Comparison of ENCODE assay signal across 22 mouse cellular contexts in the genomic region with DNA sequence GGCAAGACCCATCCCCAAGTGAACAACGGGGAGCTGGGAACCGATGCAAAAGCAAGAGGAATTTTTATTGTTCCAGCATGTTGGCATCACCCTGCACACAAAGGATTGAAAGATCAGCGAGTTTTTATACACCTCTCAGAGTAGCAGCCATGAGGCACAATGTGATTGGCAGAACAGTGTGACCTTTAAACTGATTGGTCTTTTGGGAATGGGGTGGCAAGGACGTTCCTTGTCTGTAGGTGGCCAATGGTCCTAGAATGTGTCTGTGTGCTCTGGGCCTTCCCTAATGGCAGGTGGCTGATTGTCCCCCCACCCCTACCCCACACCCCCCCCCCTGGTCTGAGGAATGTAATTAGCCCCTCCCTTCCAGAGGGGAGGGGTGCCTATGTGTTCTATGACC. TPM values are rescaled to one million over a fixed set of nuclear protein-coding genes. Genes with fewer than 3 reads are reported as not detected.
"Had no signal": no experiment of that assay in that cellular context is flagged by ENCODE, and none has a peak within 500 bp of the region (broad histone marks: within the 10 kb centered on the region; RNA-seq: fewer than 3 reads in every experiment).

No protein-coding gene starts in this region.

- H3K36me3 ChIP-seq: neural tube, embryonic 13.5 days; neural tube, embryonic 15.5 days; stomach, embryonic 15.5 days had no signal

- H3K9ac ChIP-seq: neural tube, embryonic 13.5 days; neural tube, embryonic 15.5 days; stomach, embryonic 15.5 days had no signal

- H3K9me3 ChIP-seq: neural tube, embryonic 13.5 days; neural tube, embryonic 15.5 days; stomach, embryonic 15.5 days had no signal

- DNase-seq: retina, postnatal 1 day; right cerebral cortex, adult 18-20 months; right cerebral cortex, postnatal 14 days; right cerebral cortex, postnatal 25 days; right cerebral cortex, postnatal 4 days; spleen, adult 18-20 months; thymus, adult 18-20 months; thymus, adult 2 months; thymus, postnatal 14 days; thymus, postnatal 25 days; thymus, postnatal 36 days; thymus, postnatal 4 days had no signal

- H3K27ac ChIP-seq: neural tube, embryonic 13.5 days; neural tube, embryonic 15.5 days; stomach, embryonic 15.5 days; stomach, postnatal 0 days had no signal

- H3K4me3 ChIP-seq: neural tube, embryonic 13.5 days; neural tube, embryonic 15.5 days; stomach, embryonic 15.5 days had no signal

- H3K27me3 ChIP-seq: neural tube, embryonic 13.5 days; neural tube, embryonic 15.5 days; stomach, embryonic 15.5 days had no signal

RNA-seq across cellular contexts. Expression of gene Glrp1, which starts 50.7 kb away (rescaled TPM):
- polyA plus RNA-seq: neural tube, embryonic 13.5 days; neural tube, embryonic 14.5 days; neural tube, embryonic 15.5 days; small intestine, adult 2 months; spleen, adult 2 months; stomach, embryonic 14.5 days; stomach, embryonic 15.5 days; stomach, postnatal 0 days; urinary bladder, adult 2 months had no signal

RNA-seq across cellular contexts. Expression of gene Spp2, which starts 52.4 kb away (rescaled TPM):
- polyA plus RNA-seq: neural tube, embryonic 15.5 days; small intestine, adult 2 months; testis, adult 2 months; urinary bladder, adult 2 months had no signal
